Mouse (Mus musculus): ENCODE data around the gene Nudt3. TPM values are rescaled to one million over a fixed set of nuclear protein-coding genes. Genes with fewer than 3 reads are reported as not detected.

Nudt3 gene
- polyA plus RNA-seq, 1 experiment from 2014 or later: 196 TPM

DNA sequence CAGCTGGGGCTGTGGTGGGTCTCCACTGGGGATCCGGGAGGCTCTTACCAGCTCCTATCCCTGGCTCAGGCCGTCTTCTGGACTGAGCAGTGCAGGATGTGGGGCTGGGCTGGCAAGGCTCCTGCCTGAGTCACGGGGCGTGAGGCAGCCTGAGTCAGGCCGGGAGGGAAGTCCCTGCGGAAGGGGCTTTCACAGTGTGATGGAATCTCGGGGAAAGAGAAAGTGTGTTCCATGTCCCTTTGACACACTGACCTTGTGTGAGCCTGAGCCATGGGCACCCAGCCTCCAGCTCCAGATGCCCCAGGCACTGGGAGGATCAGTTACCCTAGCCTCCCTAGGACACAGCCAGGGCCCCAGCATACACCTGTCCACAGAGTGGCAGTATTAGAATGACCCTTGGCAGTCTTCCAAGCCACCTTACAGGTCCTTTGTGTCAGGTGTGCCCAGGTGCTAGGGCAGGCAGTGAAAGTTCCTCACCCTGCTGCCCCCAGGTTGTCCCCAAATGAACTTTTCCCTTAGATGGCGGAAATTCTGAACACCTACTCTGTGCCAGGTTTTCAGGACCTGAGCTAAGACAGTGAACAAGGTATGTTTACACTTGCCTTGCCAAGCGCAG, 75.9 kb downstream of the Nudt3 start:
- CTCF ChIA-PET: interaction anchor here (1.1 to 1.9 kb wide), 3 partner anchors 9 to 18 kb away, joined by 3 to 4 read pairs (median 3); partner anchors contain the start of genes AI413582 and Hmga1

DNA sequence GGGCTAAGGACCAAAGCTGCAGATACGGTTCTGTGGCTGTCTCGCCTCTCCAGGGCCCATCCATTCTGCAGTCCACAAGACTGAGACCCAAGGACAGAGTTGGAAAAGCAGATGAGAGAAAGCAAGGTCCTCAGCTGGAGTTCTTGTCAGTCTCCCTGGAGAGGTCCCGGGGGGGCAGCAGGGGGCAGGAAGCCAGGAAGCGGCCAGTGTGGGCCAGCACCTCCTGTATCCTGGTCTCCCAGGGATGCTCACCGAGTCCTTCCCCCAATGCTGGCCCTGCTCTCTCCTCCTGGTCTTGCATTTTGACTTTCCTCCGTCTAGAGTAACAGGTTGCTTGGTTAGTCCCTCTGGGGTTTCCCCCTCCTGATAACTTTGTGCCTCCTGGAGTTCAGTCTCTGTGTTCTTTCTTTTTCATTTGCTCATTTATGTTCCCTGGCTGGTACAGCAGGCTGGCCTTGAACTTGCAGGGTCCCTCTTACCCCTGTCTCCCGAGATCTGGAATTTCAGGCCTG, 76.7 kb downstream of the Nudt3 start:
- in situ Hi-C loops (cut with MboI; ENCODE audit: low pct_unique_long_range_greater_than_20kb): no loop called here
- ATAC-seq (no peak), DNase-seq (ENCODE audit: low read depth, low spot score) (no peak)
- CTCF ChIA-PET: interaction anchor here (1.1 to 1.3 kb wide), 2 partner anchors 10 to 19 kb away, joined by 3 read pairs; partner anchors contain the start of genes AI413582 and Hmga1
- H3K27me3 ChIP-seq: no peaks in the 10 kb centered on the region
- no peak for TF ChIP-seq CTCF (IDR thresholded peaks at IDR 0.05)
- POLR2A ChIA-PET: interaction anchor here (1.3 kb wide), 1 partner anchor 9 kb away, joined by 3 read pairs; the partner anchor contains the start of gene Hmga1

More for the DNA sequence above, 75.9 kb downstream of the Nudt3 start:
- DNase-seq (ENCODE audit: low read depth, low spot score) (peak; percentile 62), ATAC-seq (peak; percentile 86)
- no peak for TF ChIP-seq CTCF (IDR thresholded peaks at IDR 0.05)
- POLR2A ChIA-PET: interaction anchor here (0.6 to 1.3 kb wide), 3 partner anchors 9 to 856 kb away, joined by 3 to 4 read pairs (median 3); partner anchors contain the start of gene Hmga1
- no peaks in the 10 kb centered on the region for H3K27me3 ChIP-seq
- in situ Hi-C loops (cut with MboI; ENCODE audit: low pct_unique_long_range_greater_than_20kb): no loop called here

DNA sequence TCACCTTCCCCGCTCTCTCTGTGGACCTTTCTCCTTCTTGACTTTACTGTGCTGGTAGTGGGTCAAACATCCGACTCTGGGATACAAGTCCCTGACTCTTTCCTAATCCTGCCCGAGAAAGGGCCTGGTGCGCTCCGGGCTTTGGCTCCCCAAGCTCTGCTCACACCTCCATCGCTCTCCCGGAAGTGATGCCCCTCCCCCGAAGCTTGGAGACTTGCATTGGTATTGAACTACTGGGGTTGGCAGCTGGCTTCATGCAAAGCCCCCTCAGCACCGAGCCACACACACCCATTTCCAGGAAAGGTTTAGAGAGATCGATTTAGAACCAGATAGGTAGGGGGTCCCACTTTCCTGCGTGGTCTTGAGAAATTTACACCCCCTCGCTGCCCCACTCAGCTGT, 77.3 kb downstream of the Nudt3 start:
- no peak for DNase-seq (ENCODE audit: low read depth, low spot score)
- ChIA-PET POLR2A (interaction anchor here (0.6 kb wide), 1 partner anchor 43 kb away, joined by 3 read pairs; no protein-coding TSS in a partner anchor), CTCF (no interaction called here)
- ATAC-seq: no peak
- in situ Hi-C loops (cut with MboI; ENCODE audit: low pct_unique_long_range_greater_than_20kb): no loop called here
- H3K27me3 ChIP-seq: no peaks in the 10 kb centered on the region
- no peak for TF ChIP-seq CTCF (IDR thresholded peaks at IDR 0.05)

DNA sequence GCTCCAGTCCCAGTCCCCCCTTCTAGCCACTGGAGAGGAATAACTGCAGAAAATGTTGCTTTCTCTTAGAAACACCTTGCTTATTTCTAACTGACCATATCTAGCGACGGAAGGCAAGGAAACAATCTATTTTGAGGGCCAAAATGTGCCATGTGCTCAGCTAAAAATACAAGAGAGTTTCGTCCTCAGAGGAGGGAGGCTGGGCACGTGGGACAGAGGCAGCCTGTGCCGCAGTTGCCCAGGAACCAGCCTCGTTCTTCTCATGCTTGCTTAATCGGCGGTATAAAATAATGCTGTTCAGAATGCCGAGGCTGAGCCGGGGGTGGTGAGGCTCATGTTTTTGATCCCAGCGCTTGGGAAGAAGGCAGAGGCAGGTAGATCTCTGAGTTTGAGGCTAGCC, 78.7 kb downstream of the Nudt3 start:
- DNase-seq (ENCODE audit: low read depth, low spot score) (no peak), ATAC-seq (no peak)
- in situ Hi-C loops (cut with MboI; ENCODE audit: low pct_unique_long_range_greater_than_20kb): no loop called here
- POLR2A ChIA-PET: no interaction called here
- H3K27me3 ChIP-seq: no peaks in the 10 kb centered on the region
- no peak for TF ChIP-seq CTCF (IDR thresholded peaks at IDR 0.05)
- CTCF ChIA-PET: no interaction called here

DNA sequence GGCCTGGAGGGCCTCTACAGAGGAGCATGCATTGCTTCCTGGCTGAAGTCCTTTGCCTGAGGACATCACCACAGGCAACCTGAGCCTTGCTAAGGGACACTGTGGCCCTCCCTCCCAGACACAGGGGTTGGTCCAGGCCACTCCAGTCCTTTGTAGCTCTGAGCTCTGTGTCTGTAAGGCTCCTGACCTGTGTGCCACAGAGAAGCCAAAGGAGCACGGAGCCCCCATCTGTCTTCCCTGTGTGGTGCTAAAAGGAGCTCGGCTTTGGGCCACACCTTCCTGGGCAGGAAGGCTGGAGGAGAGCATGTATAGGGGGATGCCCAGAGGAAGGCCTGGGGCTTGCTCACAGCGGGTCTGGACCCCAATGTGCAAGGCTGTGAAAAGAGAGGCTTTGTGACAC, 81.3 kb downstream of the Nudt3 start:
- CTCF ChIA-PET: no interaction called here
- in situ Hi-C loops (cut with MboI; ENCODE audit: low pct_unique_long_range_greater_than_20kb): no loop called here
- POLR2A ChIA-PET: no interaction called here
- no peaks in the 10 kb centered on the region for H3K27me3 ChIP-seq
- no peak for DNase-seq (ENCODE audit: low read depth, low spot score)
- TF ChIP-seq CTCF (IDR thresholded peaks at IDR 0.05): no peak
- no peak for ATAC-seq

DNA sequence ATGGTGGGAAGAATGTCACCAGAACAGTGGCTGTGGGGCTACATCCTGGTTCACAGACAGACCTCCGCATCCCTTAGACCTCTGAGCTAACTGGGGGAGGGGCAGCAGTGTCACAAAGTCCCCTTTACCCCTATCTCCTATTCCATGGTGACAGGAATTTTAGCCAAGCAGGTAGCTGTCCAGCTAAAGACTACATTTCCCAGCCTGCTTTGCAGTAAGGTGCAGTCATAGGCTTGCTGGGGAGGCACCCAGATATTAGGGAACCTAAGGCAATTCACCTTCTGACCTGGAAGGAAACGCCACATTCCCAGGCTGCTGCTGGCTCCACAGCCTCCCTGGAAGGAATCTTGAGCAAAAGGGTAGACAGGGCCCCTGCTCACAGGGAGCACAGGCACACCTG, 82.0 kb downstream of the Nudt3 start:
- ChIA-PET POLR2A (no interaction called here), CTCF (no interaction called here)
- no peak for ATAC-seq
- no peak for DNase-seq (ENCODE audit: low read depth, low spot score)
- no peaks in the 10 kb centered on the region for H3K27me3 ChIP-seq
- TF ChIP-seq CTCF (IDR thresholded peaks at IDR 0.05): no peak
- in situ Hi-C loops (cut with MboI; ENCODE audit: low pct_unique_long_range_greater_than_20kb): no loop called here

DNA sequence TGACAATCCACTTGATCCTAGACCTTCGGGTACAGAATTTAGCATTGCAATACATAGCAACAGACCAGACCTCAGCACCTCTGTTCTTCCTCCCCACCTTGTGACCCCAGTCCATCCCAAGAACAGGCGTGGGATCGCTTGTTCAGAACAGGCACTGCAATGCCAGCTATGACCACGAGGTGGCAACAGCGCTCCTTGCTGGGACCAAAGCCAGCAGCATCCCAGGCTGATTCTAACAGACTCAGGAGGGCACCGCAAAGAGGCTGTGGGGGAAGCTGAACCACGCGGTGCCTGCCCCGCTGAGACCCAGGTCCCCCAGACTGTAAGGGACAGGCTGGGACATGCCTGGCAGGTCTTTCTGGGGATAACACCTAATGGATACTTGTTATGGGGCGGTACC, 88.6 kb downstream of the Nudt3 start:
- ChIA-PET CTCF (interaction anchor here (0.7 to 1.8 kb wide), 7 partner anchors 15 to 95 kb away, joined by 3 to 7 read pairs (median 4); partner anchors contain the start of genes AI413582 and Nudt3), POLR2A (no interaction called here)
- ATAC-seq (peak; percentile 26), DNase-seq (ENCODE audit: low read depth, low spot score) (no peak)
- in situ Hi-C loops (cut with MboI; ENCODE audit: low pct_unique_long_range_greater_than_20kb): no loop called here
- no peaks in the 10 kb centered on the region for H3K27me3 ChIP-seq
- TF ChIP-seq CTCF (IDR thresholded peaks at IDR 0.05): peak; percentile 99

DNA sequence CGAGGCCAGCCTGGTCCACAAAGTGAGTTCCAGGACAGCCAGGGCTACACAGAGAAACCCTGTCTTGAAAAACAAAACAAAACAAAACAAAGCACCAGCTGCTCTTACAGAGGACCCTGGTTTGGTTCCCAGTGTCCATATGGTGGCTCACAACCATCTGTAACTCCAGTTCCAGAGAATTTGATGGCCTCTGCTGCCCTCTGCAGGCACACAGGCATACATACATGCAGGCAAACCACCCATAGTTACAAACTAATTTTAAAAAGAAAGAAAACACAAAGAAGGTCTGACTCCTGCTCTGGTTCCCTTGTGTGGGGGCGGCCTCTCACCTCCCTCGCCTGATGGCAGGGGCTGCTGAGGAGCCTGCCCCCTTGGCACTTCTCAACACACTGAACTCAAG, 89.9 kb downstream of the Nudt3 start:
- in situ Hi-C loops (cut with MboI; ENCODE audit: low pct_unique_long_range_greater_than_20kb): no loop called here
- H3K27me3 ChIP-seq: no peaks in the 10 kb centered on the region
- ATAC-seq (no peak), DNase-seq (ENCODE audit: low read depth, low spot score) (no peak)
- TF ChIP-seq CTCF (IDR thresholded peaks at IDR 0.05): no peak
- CTCF ChIA-PET: no interaction called here
- POLR2A ChIA-PET: no interaction called here

DNA sequence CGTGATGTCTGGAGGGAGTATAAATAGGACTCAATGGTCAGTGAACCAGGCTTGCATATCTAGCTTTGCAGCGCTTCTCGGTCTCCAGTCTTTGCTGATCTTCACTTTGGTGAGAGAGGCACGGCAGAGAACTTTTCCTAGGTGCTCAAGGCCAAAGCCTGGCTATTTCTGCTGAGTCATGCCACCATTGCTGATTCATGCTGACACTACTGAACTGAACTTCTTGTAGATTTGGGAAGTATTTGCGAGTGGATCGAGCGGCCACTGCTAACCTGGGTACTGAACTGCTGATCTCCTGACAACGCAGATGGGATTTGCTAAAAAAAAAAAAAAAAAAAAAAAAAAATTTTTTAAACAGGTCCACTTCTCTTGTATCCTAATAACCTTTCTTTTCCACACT, 91.2 kb downstream of the Nudt3 start:
- POLR2A ChIA-PET: no interaction called here
- DNase-seq (ENCODE audit: low read depth, low spot score): no peak

More for the DNA sequence above, 91.2 kb downstream of the Nudt3 start:
- in situ Hi-C loops (cut with MboI; ENCODE audit: low pct_unique_long_range_greater_than_20kb): no loop called here
- CTCF ChIA-PET: no interaction called here
- ATAC-seq: no peak
- H3K27me3 ChIP-seq: no peaks in the 10 kb centered on the region
- TF ChIP-seq CTCF (IDR thresholded peaks at IDR 0.05): no peak

Other genes starting within 250 kb of the Nudt3 start
- 0.01 TPM for gene Grm4, start 102.1 kb downstream of the Nudt3 start, polyA plus RNA-seq (2021)
- gene Hmga1, start 67.0 kb downstream of the Nudt3 start, polyA plus RNA-seq (2021): 32.2 TPM
- gene AI413582, start 57.7 kb downstream of the Nudt3 start, polyA plus RNA-seq (2021): 30.7 TPM
- gene RPS10-NUDT3, start 11.7 kb upstream of the Nudt3 start, polyA plus RNA-seq (2021): 1.7 TPM
- gene Rps10, start 13.2 kb upstream of the Nudt3 start, polyA plus RNA-seq (2021): 1,510 TPM
- 0.05 TPM for gene Pacsin1, start 32.0 kb upstream of the Nudt3 start, polyA plus RNA-seq (2021)
- not detected for gene Spdef, start 105.5 kb upstream of the Nudt3 start, polyA plus RNA-seq (2021)
- 105 TPM for gene D17Wsu92e, start 197.2 kb upstream of the Nudt3 start, polyA plus RNA-seq (2021)
- 84.3 TPM for gene Snrpc, start 214.7 kb upstream of the Nudt3 start, polyA plus RNA-seq (2021)
- 17.4 TPM for gene Uhrf1bp1, start 232.9 kb upstream of the Nudt3 start, polyA plus RNA-seq (2021)